Mouse (Mus musculus): ENCODE measurements around the gene E430018J23Rik. TPM values are rescaled to one million over a fixed set of nuclear protein-coding genes. Genes with fewer than 3 reads are reported as not detected.
"Not testable (repeated sequence)": the region's sequence is repeated elsewhere in the genome, so short reads cannot be mapped to it uniquely, and the experiment has no call there.

E430018J23Rik gene
- total RNA-seq, 2 experiments from 2014 or later = 1.2 to 1.3 TPM

- no peak for DNase-seq
- no peak for TF ChIP-seq CTCF (IDR thresholded peaks at IDR 0.05)
- intact Hi-C loops (cut with DNase I) = no loop called here
- no peak overlapping the region for H3K27ac ChIP-seq
- H3K4me3 ChIP-seq = no peak overlapping the region
Observed at GRCm38 (mm10) chr7:127400355-127400754, 6.9 kb upstream of the E430018J23Rik start.

- intact Hi-C loops (cut with DNase I) = loop anchor here (2.0 kb wide), 1 partner anchor 29 kb away; no protein-coding TSS in a partner anchor
- TF ChIP-seq CTCF (IDR thresholded peaks at IDR 0.05) = no peak
- DNase-seq = no peak
- peak overlapping the region; percentile 87 for H3K4me3 ChIP-seq
- H3K27ac ChIP-seq = peak overlapping the region; percentile 93
Observed at GRCm38 (mm10) chr7:127393944-127394333, 510 bp upstream of the E430018J23Rik start.

- TF ChIP-seq CTCF (IDR thresholded peaks at IDR 0.05) = no peak
- no peak for DNase-seq
- Histone ChIP-seq H3K4me3 (peak overlapping the region; percentile 87), H3K27ac (peak overlapping the region; percentile 93; the same call in 1 of the 2 replicates)
- intact Hi-C loops (cut with DNase I) = no loop called here
Observed at GRCm38 (mm10) chr7:127392251-127392824, 1.1 kb downstream of the E430018J23Rik start.

GRCm38 (mm10) chr7:127391538-127391937 lies 1.9 kb downstream of the E430018J23Rik start:
- H3K4me3 ChIP-seq = no peak overlapping the region
- H3K27ac ChIP-seq = no peak overlapping the region
- intact Hi-C loops (cut with DNase I) = no loop called here
- no peak for DNase-seq
- TF ChIP-seq CTCF (IDR thresholded peaks at IDR 0.05) = no peak

- intact Hi-C loops (cut with DNase I) = no loop called here
- DNase-seq = no peak
- H3K4me3 ChIP-seq = no peak overlapping the region
- H3K27ac ChIP-seq = no peak overlapping the region
- no peak for TF ChIP-seq CTCF (IDR thresholded peaks at IDR 0.05)
Observed at GRCm38 (mm10) chr7:127390306-127390705, 3.1 kb downstream of the E430018J23Rik start.

- intact Hi-C loops (cut with DNase I); DNase-seq; H3K27ac ChIP-seq; H3K4me3 ChIP-seq: not testable (repeated sequence)
Observed at GRCm38 (mm10) chr7:127388201-127388600, 5.2 kb downstream of the E430018J23Rik start.

GRCm38 (mm10) chr7:127386641-127387392 lies 6.6 kb downstream of the E430018J23Rik start, which contains the start of gene 9130019O22Rik:
TSS of gene 9130019O22Rik (minus strand) at chr7:127387166.
- intact Hi-C loops (cut with DNase I) = no loop called here
- Histone ChIP-seq H3K4me3 (peak within 1 kb of the TSS; percentile 88), H3K27ac (peak within 1 kb of the TSS; percentile 91)
- TF ChIP-seq CTCF (IDR thresholded peaks at IDR 0.05) = no peak
- peak; percentile 91 for DNase-seq

- H3K27ac ChIP-seq; intact Hi-C loops (cut with DNase I); DNase-seq; H3K4me3 ChIP-seq: not testable (repeated sequence)
Observed at GRCm38 (mm10) chr7:127385560-127385959, 7.9 kb downstream of the E430018J23Rik start.

GRCm38 (mm10) chr7:127378310-127378921 lies 15.0 kb downstream of the E430018J23Rik start:
- no peak for TF ChIP-seq CTCF (IDR thresholded peaks at IDR 0.05)
- intact Hi-C loops (cut with DNase I) = no loop called here
- no peak overlapping the region for H3K4me3 ChIP-seq
- no peak overlapping the region for H3K27ac ChIP-seq
- no peak for DNase-seq

- peak; percentile 62 for TF ChIP-seq CTCF (IDR thresholded peaks at IDR 0.05)
- H3K4me3 ChIP-seq = peak within 1 kb of the TSS; percentile 97
- H3K27ac ChIP-seq = peak within 1 kb of the TSS; percentile 92
- DNase-seq = peak; percentile 94
- intact Hi-C loops (cut with DNase I) = not testable (repeated sequence)
Observed at GRCm38 (mm10) chr7:127375271-127376245, 17.9 kb downstream of the E430018J23Rik start, which contains the start of gene Zfp747. TSS of gene Zfp747 (minus strand) at chr7:127376050.

- TF ChIP-seq CTCF (IDR thresholded peaks at IDR 0.05) = peak; percentile 17; the same call in 1 of the 2 replicates
- intact Hi-C loops (cut with DNase I); DNase-seq; H3K4me3 ChIP-seq; H3K27ac ChIP-seq: not testable (repeated sequence)
Observed at GRCm38 (mm10) chr7:127371870-127372269, 21.6 kb downstream of the E430018J23Rik start.

GRCm38 (mm10) chr7:127371213-127371612 lies 22.2 kb downstream of the E430018J23Rik start:
- H3K27ac ChIP-seq = no peak overlapping the region
- TF ChIP-seq CTCF (IDR thresholded peaks at IDR 0.05) = no peak
- intact Hi-C loops (cut with DNase I) = no loop called here
- no peak overlapping the region for H3K4me3 ChIP-seq
- no peak for DNase-seq

Data from gastrocnemius, adult 2 months (tissue).